Mouse (Mus musculus) adrenal gland, postnatal 4 days (tissue): ENCODE measurements around the gene Nfatc2. TPM values are rescaled to one million over a fixed set of nuclear protein-coding genes. Genes with fewer than 3 reads are reported as not detected.

Source experiments
- DNase-seq, 2 experiments: peaks; one replicate each; pipeline ENCODE4 v3.0.0; 2021 to 2022; ENCODE audit warnings: low spot score in 2 of 2, mixed read lengths in 2 of 2
- total RNA-seq, 2 experiments: library from RNA; stranded (reverse); gene quantifications; 2 replicates each; pipeline ENCODE4 v1.2.3; 2021

Nfatc2 gene
- total RNA-seq, 2 experiments from 2014 or later, result 4.4 to 5.0 TPM

GRCm38 (mm10) chr2:168539594-168540222 is 61.7 kb downstream of the Nfatc2 start:
- DNase-seq, result no peak

- no peak for DNase-seq
These were observed 62.4 kb downstream of the Nfatc2 start for GRCm38 (mm10) chr2:168539026-168539425.

- no peak for DNase-seq
These were observed 69.2 kb downstream of the Nfatc2 start for GRCm38 (mm10) chr2:168532061-168532833.

- no peak for DNase-seq
These were observed 72.9 kb downstream of the Nfatc2 start for GRCm38 (mm10) chr2:168528551-168528950.

- no peak for DNase-seq
These were observed 74.0 kb downstream of the Nfatc2 start for GRCm38 (mm10) chr2:168527430-168527792.

GRCm38 (mm10) chr2:168526547-168527429 is 74.7 kb downstream of the Nfatc2 start:
- DNase-seq, result no peak

- DNase-seq, result no peak
These were observed 75.9 kb downstream of the Nfatc2 start for GRCm38 (mm10) chr2:168525391-168526154.

- DNase-seq, result peak; percentile 79 to 86
These were observed 76.5 kb downstream of the Nfatc2 start for GRCm38 (mm10) chr2:168524905-168525381.

- DNase-seq, result no peak
These were observed 79.2 kb downstream of the Nfatc2 start for GRCm38 (mm10) chr2:168522247-168522646.

GRCm38 (mm10) chr2:168520771-168521170 is 80.7 kb downstream of the Nfatc2 start:
- no peak for DNase-seq

- DNase-seq, result no peak
These were observed 81.9 kb downstream of the Nfatc2 start for GRCm38 (mm10) chr2:168519589-168519988.

- no peak for DNase-seq
These were observed 83.2 kb downstream of the Nfatc2 start for GRCm38 (mm10) chr2:168518256-168518659.

GRCm38 (mm10) chr2:168517774-168518173 is 83.7 kb downstream of the Nfatc2 start:
- no peak for DNase-seq

- DNase-seq, result no peak
These were observed 84.7 kb downstream of the Nfatc2 start for GRCm38 (mm10) chr2:168516717-168517116.

GRCm38 (mm10) chr2:168515466-168515865 is 86.0 kb downstream of the Nfatc2 start:
- no peak for DNase-seq

- DNase-seq, result no peak
These were observed 87.3 kb downstream of the Nfatc2 start for GRCm38 (mm10) chr2:168514131-168514530.

- no peak for DNase-seq
These were observed 89.9 kb downstream of the Nfatc2 start for GRCm38 (mm10) chr2:168511529-168511928.

GRCm38 (mm10) chr2:168508469-168509198 is 92.8 kb downstream of the Nfatc2 start:
- DNase-seq, result no peak

GRCm38 (mm10) chr2:168504431-168505182 is 96.8 kb downstream of the Nfatc2 start:
- DNase-seq, result peak in 1 of 2 experiments; percentile 21
